Mouse (Mus musculus) bone marrow macrophage, adult 2 months (primary cell): ENCODE measurements around the gene Cdk8.

Experiments used
- CTCF ChIP-seq: IDR thresholded peaks from 2 replicates; pipeline ENCODE4 v1.5.1; 2012; ENCODE audit warnings: low read depth, mild to moderate bottlenecking, low read length, moderate library complexity
- POLR2A ChIP-seq: IDR thresholded peaks from 2 replicates; pipeline ENCODE4 v1.6.1; 2012; ENCODE audit warnings: mild to moderate bottlenecking, low read depth, low read length, borderline replicate concordance

GRCm38 (mm10) chr5:146253644-146254043, 22.6 kb downstream of the Cdk8 start:
- TF ChIP-seq CTCF = no peak
- TF ChIP-seq POLR2A = no peak
